Mouse (Mus musculus) mature B cell (primary cell): ENCODE data around the gene Zfp111.

Experiments used
- in situ Hi-C: fragments of 300-500 bp; cut with MboI; formaldehyde crosslinking; loops from 2 replicates; pipeline ENCODE4 v1.14.3; 2019

Zfp111 gene

GRCm38 (mm10) chr7:24211343-24211742 lies at the start of gene Zfp111:
Gene Zfp111 (minus strand): TSS chr7:24211443.
- in situ Hi-C loops: no loop called here

- in situ Hi-C loops: no loop called here
These were observed 48.7 kb upstream of the Zfp111 start for GRCm38 (mm10) chr7:24260000-24260312.

GRCm38 (mm10) chr7:24259306-24259999 lies 48.2 kb upstream of the Zfp111 start:
- in situ Hi-C loops: no loop called here

GRCm38 (mm10) chr7:24254633-24255474 lies 43.6 kb upstream of the Zfp111 start, which contains the start of gene Zfp108:
Gene Zfp108 (plus strand): TSS chr7:24254794.
- in situ Hi-C loops: no loop called here

DNA sequence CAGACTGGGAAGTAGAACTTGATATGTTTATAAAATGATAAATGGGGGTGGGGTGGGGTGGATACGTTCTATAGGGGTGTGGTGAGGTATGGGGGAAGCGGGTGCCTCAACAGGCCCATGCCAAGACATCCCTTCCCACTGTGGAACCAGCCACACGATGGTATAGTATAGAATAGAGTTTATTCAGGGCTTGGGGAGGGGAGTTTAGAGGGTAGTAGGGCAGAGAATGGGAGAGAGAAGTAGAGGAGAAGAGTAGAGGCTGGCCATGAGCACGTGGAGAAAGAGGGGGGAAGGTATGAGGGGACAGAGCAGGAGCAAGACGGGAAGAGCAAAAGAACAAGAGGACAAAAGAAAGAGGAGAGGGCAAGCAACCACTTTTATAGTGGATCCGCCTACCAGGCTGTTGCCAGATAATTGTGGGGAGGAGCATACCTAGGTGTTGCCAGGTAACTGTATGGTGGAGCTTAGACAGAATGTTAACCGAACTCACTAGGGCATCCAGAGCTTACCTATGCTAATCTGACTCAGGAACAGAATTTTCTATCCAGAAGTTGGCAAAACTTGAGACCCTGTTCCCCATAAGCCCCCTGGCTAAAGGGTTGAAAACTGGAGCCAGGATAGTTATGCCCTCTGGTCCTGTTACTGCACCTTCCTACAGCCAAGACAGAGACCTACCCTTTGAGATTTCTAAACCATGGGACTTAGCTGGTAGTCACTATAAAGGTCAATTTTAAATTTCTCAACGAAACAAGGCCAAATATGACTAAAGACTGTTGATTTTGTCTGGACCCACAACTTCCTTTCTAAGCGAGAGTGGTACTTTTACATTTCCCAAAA lies 42.8 kb upstream of the Zfp111 start:
- in situ Hi-C loops: no loop called here

GRCm38 (mm10) chr7:24237040-24237791 lies 26.0 kb upstream of the Zfp111 start, which contains the start of gene Zfp109:
Gene Zfp109 (minus strand): TSS chr7:24237560.
- in situ Hi-C loops: no loop called here

DNA sequence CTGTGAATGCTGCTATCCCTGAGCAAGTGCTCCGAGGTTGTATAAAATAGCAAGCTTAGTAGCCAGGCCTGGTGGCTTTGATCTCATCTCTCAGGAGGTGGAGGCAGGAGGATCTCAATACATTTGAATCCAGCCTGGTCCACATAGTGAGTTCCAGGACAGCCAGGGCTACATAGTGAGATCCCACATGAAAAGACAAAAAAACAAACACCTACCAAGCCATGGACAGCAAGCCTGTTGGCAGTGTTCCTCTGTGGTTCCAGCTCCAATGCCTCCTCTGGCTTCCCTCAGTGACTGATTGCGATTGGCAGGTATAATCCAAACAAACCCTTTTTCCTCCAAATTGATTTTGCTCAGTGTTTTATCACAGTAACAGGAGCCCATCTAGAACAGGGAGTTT lies 947 bp downstream of the Zfp111 start:
- in situ Hi-C loops: no loop called here

GRCm38 (mm10) chr7:24208282-24208886 lies 2.9 kb downstream of the Zfp111 start:
- in situ Hi-C loops: no loop called here

GRCm38 (mm10) chr7:24207488-24208261 lies 3.6 kb downstream of the Zfp111 start:
- in situ Hi-C loops: no loop called here

GRCm38 (mm10) chr7:24196961-24197360 lies 14.3 kb downstream of the Zfp111 start:
- in situ Hi-C loops: no loop called here

DNA sequence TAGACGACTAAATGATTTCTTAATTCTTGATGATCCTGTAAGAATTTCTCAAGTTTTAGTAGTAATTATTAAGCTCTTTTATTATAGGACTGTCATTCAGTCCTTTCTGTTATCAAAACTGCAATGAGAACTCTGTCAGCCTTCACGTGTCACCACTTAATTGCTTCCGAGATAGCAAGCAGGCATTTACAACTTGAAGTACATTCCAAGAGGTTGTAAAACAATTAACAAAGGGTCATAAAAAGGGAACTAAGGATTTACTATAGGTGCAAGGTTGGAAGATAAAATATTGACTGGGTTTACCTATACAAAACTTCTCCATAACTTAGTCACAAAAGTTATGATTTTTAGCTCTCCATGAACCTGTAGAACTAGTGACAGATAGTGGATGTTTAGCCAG lies 18.1 kb downstream of the Zfp111 start:
- in situ Hi-C loops: no loop called here

GRCm38 (mm10) chr7:24191361-24191760 lies 19.9 kb downstream of the Zfp111 start:
- in situ Hi-C loops: no loop called here

- in situ Hi-C loops: no loop called here
These were observed 21.7 kb downstream of the Zfp111 start for GRCm38 (mm10) chr7:24189571-24189944.

DNA sequence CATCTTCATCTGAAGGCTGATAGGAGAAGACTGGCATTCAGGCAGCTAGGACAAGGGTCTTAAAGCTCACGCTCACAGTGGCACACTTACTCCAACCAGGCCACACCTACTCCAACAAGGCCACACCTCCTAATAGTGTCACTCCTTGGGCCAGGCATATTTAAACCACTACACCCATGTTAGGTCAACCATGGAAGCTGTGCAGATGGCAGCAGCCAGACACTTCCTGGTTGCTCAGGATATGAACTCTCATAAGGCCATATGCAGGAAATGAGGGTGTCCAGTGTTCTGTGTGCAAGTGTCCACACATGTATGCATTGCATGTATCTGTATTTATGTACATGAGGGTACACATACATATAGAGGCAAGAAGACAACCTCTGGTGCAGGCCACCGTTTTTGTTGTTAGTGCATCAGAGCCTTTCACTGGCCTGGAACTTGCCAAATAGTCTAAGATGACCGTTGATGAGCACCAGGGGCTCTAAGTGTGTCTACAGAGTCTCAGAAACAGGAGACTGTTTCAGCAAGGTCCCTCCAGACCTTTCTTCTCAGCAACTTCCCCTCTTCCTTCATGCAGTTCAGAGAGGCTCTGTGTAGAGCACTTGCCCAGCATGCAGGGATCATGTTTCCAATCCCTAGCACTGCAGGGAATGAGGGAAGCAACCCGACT lies 22.2 kb downstream of the Zfp111 start:
- in situ Hi-C loops: no loop called here

DNA sequence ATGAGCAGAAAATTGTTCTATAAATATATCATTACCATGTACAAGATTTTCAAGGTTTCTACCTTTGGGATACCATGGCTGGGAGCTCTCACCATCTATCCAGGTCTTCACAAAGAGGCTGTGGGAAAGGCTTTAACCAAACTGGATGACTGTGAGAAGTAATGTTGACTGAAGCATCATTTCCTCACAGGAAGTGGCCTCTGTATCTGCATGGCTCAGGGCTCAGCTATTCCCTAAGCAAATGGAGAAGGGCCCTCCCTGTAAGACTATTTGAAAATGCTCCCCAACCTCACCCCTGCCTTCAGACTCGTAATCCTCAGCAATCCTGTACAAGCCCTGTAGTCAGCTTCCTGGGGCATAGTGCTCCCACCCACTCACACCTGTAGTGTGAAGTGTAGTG lies 23.6 kb downstream of the Zfp111 start:
- in situ Hi-C loops: no loop called here

DNA sequence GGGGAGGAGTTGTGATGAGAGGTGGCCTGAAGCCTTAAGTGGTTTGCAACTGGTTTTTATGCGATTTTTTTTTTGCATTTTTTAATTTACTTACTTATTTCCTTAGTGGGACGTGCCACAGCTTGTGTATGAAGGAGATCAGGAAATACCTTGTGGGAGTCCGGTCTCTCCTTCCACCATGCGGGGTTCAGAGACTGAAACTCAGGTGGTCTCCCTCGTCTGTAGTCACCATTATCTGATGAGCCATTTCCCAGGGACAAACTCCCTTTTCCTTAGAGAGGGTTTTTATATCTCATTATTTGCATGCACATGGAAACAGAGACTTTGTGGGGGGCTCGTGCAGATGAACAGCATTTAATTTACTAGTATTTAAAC lies 35.9 kb downstream of the Zfp111 start:
- in situ Hi-C loops: no loop called here

DNA sequence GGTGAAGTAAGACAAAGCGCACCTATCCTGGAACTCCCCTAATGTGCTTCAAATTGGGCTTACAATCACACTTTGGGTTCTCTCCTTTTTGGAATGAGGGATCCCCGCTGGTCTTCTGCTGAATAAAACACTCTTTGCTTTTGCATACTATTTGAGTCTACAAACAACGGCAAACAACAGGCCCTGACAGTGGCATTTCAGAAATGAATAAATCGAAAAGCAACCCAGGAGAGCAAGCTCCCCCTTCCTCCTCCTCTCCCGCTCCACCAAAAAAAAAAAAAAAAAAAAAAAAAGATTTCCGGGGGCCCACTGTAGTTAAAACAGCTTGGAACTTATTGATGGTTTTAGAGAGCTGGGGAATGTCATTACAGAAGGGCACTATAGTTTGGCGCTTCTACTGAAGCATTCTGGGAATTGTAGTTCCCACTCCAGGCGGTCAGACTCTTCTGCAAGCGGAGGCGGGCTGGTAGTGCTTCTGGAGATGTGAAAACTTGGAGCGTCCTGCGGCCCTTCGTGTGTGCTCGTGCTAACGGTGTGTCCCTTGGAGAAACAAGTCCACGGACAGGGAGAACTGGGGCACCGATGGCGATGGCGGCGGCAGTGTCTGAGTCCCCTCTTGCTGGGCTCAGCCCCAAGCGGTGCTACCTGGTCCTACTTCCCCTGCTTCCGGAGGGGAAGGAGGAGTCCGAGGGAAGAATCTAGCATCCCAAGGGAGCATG lies 36.5 kb downstream of the Zfp111 start, which contains the start of gene Zfp114:
Gene Zfp114, plus strand, starts transcription at position 443 of the 719 bp plus-strand sequence.
- in situ Hi-C loops: no loop called here

DNA sequence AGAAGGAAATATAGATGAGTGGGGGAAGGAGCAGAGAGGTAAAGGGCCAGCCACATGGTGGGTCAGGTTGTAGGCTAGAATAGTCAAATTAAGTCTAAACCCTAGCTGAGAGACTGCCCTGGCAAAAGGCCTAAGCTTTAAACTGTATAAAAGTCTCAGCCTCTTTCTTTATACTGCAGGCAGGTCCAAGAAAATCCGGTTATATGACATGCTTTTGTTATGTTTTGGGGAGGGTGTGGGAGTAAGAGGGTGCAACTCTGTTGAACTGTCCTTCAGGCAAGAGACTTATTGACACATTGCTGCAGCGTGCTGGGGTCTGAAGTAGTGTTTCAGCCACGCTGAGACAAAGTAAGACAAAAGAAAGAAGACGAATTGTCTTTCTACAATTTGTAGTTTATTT lies 39.1 kb downstream of the Zfp111 start:
- in situ Hi-C loops: no loop called here

GRCm38 (mm10) chr7:24153272-24153671 lies 58.0 kb downstream of the Zfp111 start:
- in situ Hi-C loops: no loop called here
